Mouse (Mus musculus): ENCODE measurements around the gene Htr3a.

Htr3a gene

GRCm38 (mm10) chr9:48910885-48911537, at the start of gene Htr3a:
TSS of gene Htr3a (minus strand) at chr9:48911099.
- DNase-seq: peak; percentile 75

- no peak for DNase-seq
These were observed 36.7 kb upstream of the Htr3a start for GRCm38 (mm10) chr9:48947565-48947964.

GRCm38 (mm10) chr9:48942349-48942748, 31.4 kb upstream of the Htr3a start:
- DNase-seq: no peak

GRCm38 (mm10) chr9:48929436-48929835, 18.5 kb upstream of the Htr3a start:
- DNase-seq: no peak

GRCm38 (mm10) chr9:48928781-48929180, 17.9 kb upstream of the Htr3a start:
- no peak for DNase-seq

- DNase-seq: peak; percentile 12
These were observed 5.3 kb upstream of the Htr3a start for GRCm38 (mm10) chr9:48916011-48916788.

- DNase-seq: no peak
These were observed 6.5 kb downstream of the Htr3a start for GRCm38 (mm10) chr9:48904421-48904820.

- DNase-seq: no peak
These were observed 7.1 kb downstream of the Htr3a start for GRCm38 (mm10) chr9:48903766-48904165.

- peak; percentile 76 for DNase-seq
These were observed 12.3 kb downstream of the Htr3a start for GRCm38 (mm10) chr9:48898551-48898950.

GRCm38 (mm10) chr9:48895819-48896536, 14.9 kb downstream of the Htr3a start:
- peak; percentile 80 for DNase-seq

- DNase-seq: no peak
These were observed 16.1 kb downstream of the Htr3a start for GRCm38 (mm10) chr9:48894755-48895154.

GRCm38 (mm10) chr9:48893986-48894385, 16.9 kb downstream of the Htr3a start:
- DNase-seq: peak; percentile 85

GRCm38 (mm10) chr9:48889093-48889492, 21.8 kb downstream of the Htr3a start:
- DNase-seq: no peak

- no peak for DNase-seq
These were observed 38.0 kb downstream of the Htr3a start for GRCm38 (mm10) chr9:48872896-48873295.

- DNase-seq: no peak
These were observed 44.3 kb downstream of the Htr3a start for GRCm38 (mm10) chr9:48866523-48867121.

GRCm38 (mm10) chr9:48865235-48865634, 45.7 kb downstream of the Htr3a start:
- DNase-seq: no peak

- DNase-seq: no peak
These were observed 49.4 kb downstream of the Htr3a start for GRCm38 (mm10) chr9:48861481-48861880.

- peak; percentile 85 for DNase-seq
These were observed 50.4 kb downstream of the Htr3a start for GRCm38 (mm10) chr9:48860526-48860845.

GRCm38 (mm10) chr9:48859828-48860525, 50.9 kb downstream of the Htr3a start:
- DNase-seq: no peak

- DNase-seq: no peak
These were observed 53.0 kb downstream of the Htr3a start for GRCm38 (mm10) chr9:48857944-48858343.

- DNase-seq: no peak
These were observed 54.7 kb downstream of the Htr3a start for GRCm38 (mm10) chr9:48856240-48856639.

GRCm38 (mm10) chr9:48849531-48849930, 61.4 kb downstream of the Htr3a start:
- DNase-seq: no peak

All from embryo, embryonic 11 days (tissue).